Mouse (Mus musculus) cortical plate, adult 2 months (tissue): Measurements from ENCODE around the gene Adgrl1. TPM values are rescaled to one million over a fixed set of nuclear protein-coding genes. Genes with fewer than 3 reads are reported as not detected.
"Not testable (repeated sequence)": the region's sequence is repeated elsewhere in the genome, so short reads cannot be mapped to it uniquely, and the experiment has no call there.

Source experiments
- H3K27ac ChIP-seq: fragments of 200-500 bp; 2 replicates; pipeline ENCODE4 v1.5.1; 2012; ENCODE audit warnings: low read length, control low read depth, inconsistent platforms; ENCODE audit not compliant: insufficient read depth
- H3K4me1 ChIP-seq: fragments of 200-500 bp; 2 replicates; pipeline ENCODE4 v1.6.1; 2011; ENCODE audit warnings: low read length; ENCODE audit not compliant: control insufficient read depth, insufficient read depth
- H3K4me3 ChIP-seq: fragments of 200-500 bp; 2 replicates; pipeline ENCODE4 v1.5.1; 2011; ENCODE audit warnings: mild to moderate bottlenecking, low read length, control low read depth; ENCODE audit not compliant: insufficient read depth
- CTCF ChIP-seq: fragments of 200-500 bp; IDR thresholded peaks from 2 replicates; pipeline ENCODE4 v1.5.1; 2011; ENCODE audit warnings: mild to moderate bottlenecking, control low read depth, low read length; ENCODE audit not compliant: insufficient read depth; ENCODE audit errors: extremely low read depth
- POLR2A ChIP-seq: fragments of 200-500 bp; IDR thresholded peaks from 2 replicates; pipeline ENCODE4 v1.6.1; 2011; ENCODE audit warnings: mild to moderate bottlenecking, low read length, control low read depth; ENCODE audit not compliant: insufficient read depth; ENCODE audit errors: extremely low read depth
- polyA plus RNA-seq: library from polyadenylated mRNA; depleted of rRNA; stranded (reverse); fragments of >200 nt; gene quantifications from 2 replicates; pipeline ENCODE4 v1.2.3, GENCODE M21; 2012; rRNA removed

Adgrl1 gene
- polyA plus RNA-seq, 1 experiment: 241 TPM

DNA sequence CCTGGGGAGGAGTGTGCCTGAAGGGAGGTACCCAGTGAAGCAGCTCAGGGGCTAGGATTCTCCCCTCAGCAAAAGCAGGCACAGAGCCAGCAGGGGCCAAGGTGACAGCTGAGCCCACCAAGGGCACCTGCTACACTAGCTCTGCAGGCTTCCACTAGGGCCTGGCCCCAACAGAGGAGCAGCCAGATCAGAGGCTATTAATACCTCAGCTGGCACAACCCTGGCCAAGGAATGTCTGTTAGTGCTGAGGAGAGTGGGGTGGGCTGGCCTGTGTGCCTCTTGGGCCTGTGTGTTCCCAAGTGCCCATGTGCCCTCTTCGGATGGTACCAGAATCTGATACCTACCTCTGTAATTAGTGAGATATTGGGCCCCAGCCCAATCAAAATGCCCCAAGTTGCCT is 80.3 kb downstream of the Adgrl1 start:
- no peak overlapping the region for H3K4me3 ChIP-seq
- H3K27ac ChIP-seq: no peak overlapping the region
- peaks cover 9% of the 10 kb centered on the region for H3K4me1 ChIP-seq
- TF ChIP-seq POLR2A: no peak
- no peak for TF ChIP-seq CTCF

DNA sequence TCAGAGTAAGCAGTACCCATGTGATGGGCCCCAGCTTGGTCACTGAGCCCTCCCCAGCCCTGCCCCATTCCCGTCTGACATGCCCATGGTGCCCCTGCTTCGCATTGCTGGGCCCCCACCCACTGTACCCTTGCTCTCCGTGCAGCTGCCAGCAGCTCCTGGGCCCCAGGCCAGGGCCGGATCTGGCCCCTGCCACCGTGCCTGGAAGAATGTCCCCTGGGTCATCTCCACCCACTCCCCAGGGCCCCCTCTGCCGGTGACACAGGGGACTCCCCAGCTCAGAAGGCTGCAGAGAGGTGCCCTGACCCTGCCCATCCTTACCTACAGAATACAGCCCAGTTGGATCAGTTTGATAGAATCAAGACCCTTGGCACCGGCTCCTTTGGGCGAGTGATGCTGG is 80.9 kb downstream of the Adgrl1 start:
- Histone ChIP-seq H3K27ac (no peak overlapping the region), H3K4me1 (peaks cover 9% of the 10 kb centered on the region), H3K4me3 (no peak overlapping the region)
- TF ChIP-seq POLR2A (no peak), CTCF (no peak)

GRCm38 (mm10) chr8:83981533-83981932 is 81.6 kb downstream of the Adgrl1 start:
- no peak overlapping the region for H3K27ac ChIP-seq
- H3K4me1 ChIP-seq: peaks cover 9% of the 10 kb centered on the region
- TF ChIP-seq CTCF: no peak
- no peak for TF ChIP-seq POLR2A
- H3K4me3 ChIP-seq: no peak overlapping the region

- no peak for TF ChIP-seq POLR2A
- TF ChIP-seq CTCF: no peak
- Histone ChIP-seq H3K27ac (no peak overlapping the region), H3K4me3 (no peak overlapping the region), H3K4me1 (peaks cover 8% of the 10 kb centered on the region)
These were observed 82.5 kb downstream of the Adgrl1 start for GRCm38 (mm10) chr8:83982449-83982848.

- not testable (repeated sequence) for H3K27ac ChIP-seq, H3K4me3 ChIP-seq, H3K4me1 ChIP-seq
These were observed 83.3 kb downstream of the Adgrl1 start for GRCm38 (mm10) chr8:83983222-83983621.

DNA sequence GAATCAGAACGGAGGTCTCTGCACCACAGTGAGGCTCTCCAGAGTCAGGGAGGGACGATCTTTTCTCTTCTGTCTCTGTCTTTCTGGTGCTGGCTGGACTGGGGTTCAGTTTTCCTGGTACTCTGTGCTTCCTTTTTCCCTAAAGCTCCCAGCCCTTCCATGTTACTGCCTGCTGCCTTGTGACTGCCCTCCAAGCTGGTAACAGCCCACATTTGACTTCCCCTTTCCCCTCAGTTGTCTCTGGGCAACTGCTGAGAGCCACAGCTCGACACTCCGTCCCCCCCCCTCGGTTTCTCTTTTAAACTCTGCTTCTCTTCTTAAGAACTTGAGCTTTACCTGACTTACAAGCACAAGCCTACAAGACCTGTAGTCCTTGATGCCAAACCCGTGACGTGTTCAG is 89.3 kb downstream of the Adgrl1 start:
- no peak for TF ChIP-seq CTCF
- TF ChIP-seq POLR2A: no peak
- Histone ChIP-seq H3K27ac (no peak overlapping the region), H3K4me1 (no peaks in the 10 kb centered on the region), H3K4me3 (no peak overlapping the region)

GRCm38 (mm10) chr8:83990170-83990569 is 90.3 kb downstream of the Adgrl1 start:
- Histone ChIP-seq H3K27ac (no peak overlapping the region), H3K4me3 (no peak overlapping the region), H3K4me1 (no peaks in the 10 kb centered on the region)
- TF ChIP-seq POLR2A: no peak

Other genes with a start within 250 kb of the Adgrl1 start
- gene Gipc1, start 247.4 kb upstream of the Adgrl1 start, polyA plus RNA-seq: 93.6 and 94.6 TPM in 2 replicates
- gene Ptger1, start 233.4 kb upstream of the Adgrl1 start, polyA plus RNA-seq: 1.6 and 2.2 TPM in 2 replicates
- gene Pkn1, start 200.9 kb upstream of the Adgrl1 start, polyA plus RNA-seq: 60.8 and 70.2 TPM in 2 replicates
- 26.5 and 29.0 TPM in 2 replicates for gene Ddx39, start 184.9 kb upstream of the Adgrl1 start, polyA plus RNA-seq
- 25.9 and 26.9 TPM in 2 replicates for gene Adgre5, start 158.8 kb upstream of the Adgrl1 start, polyA plus RNA-seq
- gene Gm10644, start 55.1 kb downstream of the Adgrl1 start, polyA plus RNA-seq: 0.52 and 0.62 TPM in 2 replicates
- gene Asf1b, start 55.4 kb downstream of the Adgrl1 start, polyA plus RNA-seq: 1.2 and 1.4 TPM in 2 replicates
- gene Prkaca, start 72.9 kb downstream of the Adgrl1 start, polyA plus RNA-seq: 181 and 183 TPM in 2 replicates
- 42.4 and 48.4 TPM in 2 replicates for gene Samd1, start 97.6 kb downstream of the Adgrl1 start, polyA plus RNA-seq
- gene 1700067K01Rik, start 101.4 kb downstream of the Adgrl1 start, polyA plus RNA-seq: 0.13 and 0.21 TPM in 2 replicates
- 0.87 and 1.4 TPM in 2 replicates for gene 2210011C24Rik, start 112.1 kb downstream of the Adgrl1 start, polyA plus RNA-seq
- gene Palm3, start 121.4 kb downstream of the Adgrl1 start, polyA plus RNA-seq: 2.4 and 2.5 TPM in 2 replicates
- 0.33 and 0.40 TPM in 2 replicates for gene Il27ra, start 142.5 kb downstream of the Adgrl1 start, polyA plus RNA-seq
- gene Rln3, start 144.9 kb downstream of the Adgrl1 start, polyA plus RNA-seq: not detected in 2 replicates
- 3.6 and 3.7 TPM in 2 replicates for gene Gm10643, start 165.0 kb downstream of the Adgrl1 start, polyA plus RNA-seq
- gene Rfx1, start 166.7 kb downstream of the Adgrl1 start, polyA plus RNA-seq: 28.0 and 29.5 TPM in 2 replicates
- gene Dcaf15, start 204.7 kb downstream of the Adgrl1 start, polyA plus RNA-seq: 29.9 and 33.2 TPM in 2 replicates
- gene Podnl1, start 225.9 kb downstream of the Adgrl1 start, polyA plus RNA-seq: not detected in 2 replicates
- gene Cc2d1a, start 247.8 kb downstream of the Adgrl1 start, polyA plus RNA-seq: 38.0 and 42.3 TPM in 2 replicates
- 2.7 and 3.0 TPM in 2 replicates for gene 4930432K21Rik, start 247.9 kb downstream of the Adgrl1 start, polyA plus RNA-seq